Mouse (Mus musculus) olfactory bulb, adult 2 months (tissue): ENCODE measurements around the gene Unc45a.

ENCODE experiments used
- CTCF ChIP-seq: fragments of 200-500 bp; IDR thresholded peaks from 2 replicates; pipeline ENCODE4 v1.5.1; 2012; ENCODE audit warnings: low read depth, mild to moderate bottlenecking, low read length, moderate library complexity; ENCODE audit not compliant: insufficient read depth
- POLR2A ChIP-seq: fragments of 200-500 bp; IDR thresholded peaks from 2 replicates; pipeline ENCODE4 v1.6.1; 2012; ENCODE audit warnings: mild to moderate bottlenecking, low read depth, low read length, moderate library complexity; ENCODE audit not compliant: insufficient read depth

- TF ChIP-seq CTCF (no peak), POLR2A (no peak)
Measured at GRCm38 (mm10) chr7:80280998-80281397, 59.8 kb downstream of the Unc45a start.
